Mouse (Mus musculus): ENCODE data around the gene Prpf31.
"Not testable (repeated sequence)": the region's sequence is repeated elsewhere in the genome, so short reads cannot be mapped to it uniquely, and the experiment has no call there.

The Prpf31 gene

GRCm38 (mm10) chr7:3629543-3630477 lies at the start of gene Prpf31, which contains the start of gene Tfpt:
Gene Prpf31, plus strand, starts transcription at chr7:3629985.
Gene Tfpt, minus strand, starts transcription at chr7:3629929.
- DNase-seq (ENCODE audit: low read depth, low spot score): peak; percentile 97

- no peak for DNase-seq (ENCODE audit: low read depth, low spot score)
Observed at GRCm38 (mm10) chr7:3580029-3580428, 49.8 kb upstream of the Prpf31 start.

GRCm38 (mm10) chr7:3585763-3586162 lies 44.0 kb upstream of the Prpf31 start:
- DNase-seq (ENCODE audit: low read depth, low spot score): no peak

DNA sequence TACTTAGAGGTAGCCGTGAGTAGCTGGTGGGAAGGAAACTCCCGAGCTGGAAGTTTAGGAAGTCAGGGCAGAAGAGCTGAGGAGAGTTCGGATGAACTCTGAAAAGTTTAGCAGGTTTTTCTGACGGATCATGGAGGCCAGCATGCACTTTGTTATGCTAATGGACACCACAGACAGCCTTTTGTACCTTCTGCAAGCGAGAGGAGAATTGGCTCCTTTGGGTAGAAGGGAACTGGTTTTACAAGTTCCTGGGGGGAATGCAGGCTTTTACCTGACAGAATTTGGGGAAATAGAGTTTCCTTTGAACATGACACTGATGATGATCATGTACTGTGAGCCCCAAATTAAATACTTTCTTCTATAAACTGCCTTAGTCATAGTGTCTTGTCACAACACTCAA lies 43.5 kb upstream of the Prpf31 start:
- peak; percentile 89 for DNase-seq (ENCODE audit: low read depth, low spot score)

DNA sequence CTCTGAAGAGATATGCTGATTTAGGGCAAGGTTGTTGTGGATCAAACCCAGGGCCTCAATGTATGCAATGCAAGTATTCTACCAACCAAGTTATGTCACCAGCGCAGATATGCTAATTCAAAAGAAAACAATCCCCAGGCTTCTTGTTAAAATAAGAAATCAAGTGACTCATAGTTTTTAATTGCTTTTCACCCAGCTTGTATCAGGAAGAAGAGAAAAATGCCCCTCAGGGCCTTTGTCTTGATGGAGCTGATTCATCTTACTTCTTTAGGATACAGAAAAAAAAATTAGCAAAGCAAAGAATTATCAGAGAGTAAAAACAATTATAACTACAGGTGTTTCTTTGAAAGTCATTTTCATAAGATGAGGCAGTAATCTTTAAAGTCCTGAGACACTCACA lies 42.5 kb upstream of the Prpf31 start:
- no peak for DNase-seq (ENCODE audit: low read depth, low spot score)

GRCm38 (mm10) chr7:3590550-3590949 lies 39.2 kb upstream of the Prpf31 start:
- DNase-seq (ENCODE audit: low read depth, low spot score): no peak

DNA sequence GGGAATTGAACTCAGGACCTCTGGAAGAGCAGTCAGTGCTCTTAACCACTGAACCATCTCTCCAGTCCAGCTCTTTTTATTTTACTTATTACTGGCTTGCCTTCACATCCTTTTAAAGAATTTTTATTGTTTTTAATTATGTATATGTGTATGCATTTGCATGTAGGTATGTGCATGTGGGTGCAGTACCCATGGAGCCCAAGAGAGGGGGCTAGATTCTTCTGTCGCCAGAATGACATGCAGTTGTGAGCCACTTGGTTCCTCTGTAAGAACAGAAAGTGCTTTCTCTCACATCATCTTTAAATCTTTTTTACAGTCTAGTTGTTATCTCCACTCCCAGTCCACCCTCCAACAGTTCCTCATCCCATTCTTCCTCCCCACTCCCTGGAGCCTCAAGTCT lies 38.3 kb upstream of the Prpf31 start:
- DNase-seq (ENCODE audit: low read depth, low spot score): peak; percentile 62

DNA sequence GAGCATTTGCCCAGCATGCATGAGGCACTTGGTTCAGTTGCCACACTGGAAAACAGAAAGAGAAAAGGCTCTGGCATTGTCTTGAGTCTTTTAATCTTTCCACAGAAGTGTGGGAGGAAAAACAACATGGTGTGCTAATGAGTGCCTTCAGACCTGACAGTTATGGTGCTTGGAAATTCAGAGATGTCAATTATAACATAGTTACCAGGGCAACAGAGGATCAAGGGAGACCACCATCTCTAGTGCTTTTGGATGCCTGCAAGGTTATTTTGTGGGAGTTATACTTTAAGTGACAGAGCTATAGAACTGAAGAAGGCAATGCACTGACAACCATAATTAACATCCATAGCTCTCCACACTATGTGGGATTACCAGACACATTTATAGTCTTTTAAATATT lies 35.9 kb upstream of the Prpf31 start:
- no peak for DNase-seq (ENCODE audit: low read depth, low spot score)

DNA sequence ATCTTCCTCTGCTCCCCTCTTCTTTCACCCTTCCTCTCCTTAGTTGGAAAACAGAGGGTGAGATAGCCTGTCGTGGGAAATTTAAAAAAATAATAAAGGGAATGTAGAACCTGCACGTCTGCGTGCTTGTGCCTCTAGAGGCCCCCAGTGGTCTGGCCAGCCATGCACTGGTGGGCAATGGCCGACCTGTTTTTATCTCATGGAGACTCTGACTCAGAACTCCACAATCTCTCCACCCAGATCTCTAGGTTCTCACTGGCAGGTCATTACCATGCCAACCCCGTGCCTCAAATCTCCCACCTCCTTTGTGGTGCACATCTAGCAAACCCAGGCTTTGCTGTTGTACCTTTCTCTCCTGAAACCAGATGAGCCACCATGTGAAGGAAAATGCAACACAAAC lies 35.1 kb upstream of the Prpf31 start:
- no peak for DNase-seq (ENCODE audit: low read depth, low spot score)

DNA sequence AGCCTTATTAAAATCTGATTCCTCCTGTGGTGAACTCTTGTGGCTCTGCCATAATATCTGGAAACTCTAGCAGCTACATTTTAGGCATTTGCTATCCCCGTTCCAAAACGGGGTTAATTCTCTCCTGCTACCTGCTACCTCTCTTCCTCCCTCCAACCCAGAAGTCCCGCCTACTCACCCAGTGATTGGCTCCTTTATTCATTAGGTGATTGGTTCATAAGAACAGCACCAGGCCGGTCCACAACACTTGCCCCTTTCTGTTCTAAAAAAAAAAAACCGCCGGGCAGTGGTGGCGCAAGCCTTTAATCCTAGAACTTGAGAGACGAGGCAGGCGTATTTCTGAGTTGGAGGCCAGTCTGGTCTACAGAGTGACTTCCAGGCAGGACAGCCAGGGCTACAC lies 34.6 kb upstream of the Prpf31 start:
- DNase-seq (ENCODE audit: low read depth, low spot score): peak; percentile 89

- not testable (repeated sequence) for DNase-seq (ENCODE audit: low read depth, low spot score)
Observed at GRCm38 (mm10) chr7:3597755-3598154, 32.0 kb upstream of the Prpf31 start.

DNA sequence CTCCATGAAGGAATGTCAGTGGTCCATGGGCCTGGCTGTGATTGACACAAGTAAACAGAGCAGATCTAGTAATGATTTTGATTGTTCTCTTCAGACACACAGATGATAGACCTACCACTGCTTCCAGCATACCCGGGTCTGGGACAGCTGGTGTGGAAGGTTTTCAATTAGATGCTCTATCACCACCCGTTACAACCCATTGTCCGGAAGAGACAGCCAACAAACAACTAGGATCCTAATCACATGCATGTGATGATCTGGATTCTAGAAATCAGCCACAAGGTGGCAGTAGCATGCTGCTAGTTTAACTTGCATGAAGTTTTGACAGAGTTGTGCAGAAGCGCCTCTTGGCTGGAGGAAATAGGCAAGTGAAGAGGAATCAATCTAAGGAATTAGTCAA lies 28.7 kb upstream of the Prpf31 start:
- peak; percentile 93 for DNase-seq (ENCODE audit: low read depth, low spot score)

GRCm38 (mm10) chr7:3606798-3607197 lies 23.0 kb upstream of the Prpf31 start:
- DNase-seq (ENCODE audit: low read depth, low spot score): peak; percentile 96

GRCm38 (mm10) chr7:3607391-3607790 lies 22.4 kb upstream of the Prpf31 start:
- DNase-seq (ENCODE audit: low read depth, low spot score): no peak

GRCm38 (mm10) chr7:3608668-3609067 lies 21.1 kb upstream of the Prpf31 start:
- no peak for DNase-seq (ENCODE audit: low read depth, low spot score)

- no peak for DNase-seq (ENCODE audit: low read depth, low spot score)
Observed at GRCm38 (mm10) chr7:3609082-3609481, 20.7 kb upstream of the Prpf31 start.

DNA sequence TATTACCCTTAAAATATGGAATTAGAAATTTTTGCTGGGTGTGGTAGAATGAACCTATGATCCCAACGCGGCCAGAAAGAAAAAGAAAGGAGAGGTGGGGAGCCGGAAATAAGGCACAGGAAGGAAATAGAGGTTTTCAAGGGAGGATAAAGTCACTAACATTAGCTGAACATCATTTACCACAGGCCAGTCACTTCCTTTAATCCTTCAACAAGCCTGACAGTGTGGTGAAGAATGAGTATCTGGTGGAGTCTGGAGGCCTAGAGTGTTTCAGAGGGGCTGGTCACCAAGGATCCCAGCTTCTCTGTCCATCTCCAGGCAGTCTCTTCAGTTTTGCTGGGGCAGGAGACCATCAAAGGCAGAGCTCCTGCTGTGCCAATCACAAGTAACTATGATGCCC lies 19.3 kb upstream of the Prpf31 start:
- DNase-seq (ENCODE audit: low read depth, low spot score): no peak

- DNase-seq (ENCODE audit: low read depth, low spot score): peak; percentile 26
Observed at GRCm38 (mm10) chr7:3611006-3611405, 18.8 kb upstream of the Prpf31 start.

DNA sequence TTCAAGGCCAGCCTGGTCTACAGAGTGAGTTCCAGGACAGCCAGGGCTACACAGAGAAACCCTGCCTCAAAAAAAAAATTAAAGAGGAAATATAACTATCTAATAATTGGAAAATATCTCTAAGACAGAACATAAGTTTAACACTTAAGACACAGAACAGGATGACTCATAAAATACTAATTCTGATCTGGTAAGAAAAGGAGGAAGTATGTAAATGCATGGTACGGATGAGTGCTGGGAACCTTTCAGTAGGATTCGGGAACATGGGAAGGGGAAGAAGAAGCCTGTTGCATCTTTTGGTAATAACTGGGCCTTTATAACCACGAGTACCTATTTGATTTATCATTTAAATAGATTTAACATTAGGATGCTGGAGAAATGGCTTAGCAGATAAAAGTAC lies 15.8 kb upstream of the Prpf31 start:
- no peak for DNase-seq (ENCODE audit: low read depth, low spot score)

DNA sequence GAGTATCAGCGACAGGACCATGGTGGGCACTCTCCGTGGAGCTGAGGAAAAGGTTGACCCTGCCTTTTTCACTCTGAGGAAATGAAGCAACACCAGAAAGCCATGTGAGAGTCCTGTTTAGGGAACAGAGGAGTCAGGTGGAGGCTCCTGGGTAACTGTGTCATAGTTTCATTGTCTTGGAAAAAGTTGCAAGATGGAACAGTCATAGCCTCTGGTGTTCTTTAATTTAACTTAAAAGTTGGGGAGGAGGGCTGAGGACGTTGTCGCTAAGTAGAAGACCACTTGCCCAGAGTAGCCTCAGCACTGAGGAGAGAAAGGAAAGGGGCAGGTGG lies 13.8 kb upstream of the Prpf31 start, which contains the start of gene Oscar:
Oscar (minus strand) TSS at position 101 of the 332 bp plus-strand sequence.
- DNase-seq (ENCODE audit: low read depth, low spot score): no peak

DNA sequence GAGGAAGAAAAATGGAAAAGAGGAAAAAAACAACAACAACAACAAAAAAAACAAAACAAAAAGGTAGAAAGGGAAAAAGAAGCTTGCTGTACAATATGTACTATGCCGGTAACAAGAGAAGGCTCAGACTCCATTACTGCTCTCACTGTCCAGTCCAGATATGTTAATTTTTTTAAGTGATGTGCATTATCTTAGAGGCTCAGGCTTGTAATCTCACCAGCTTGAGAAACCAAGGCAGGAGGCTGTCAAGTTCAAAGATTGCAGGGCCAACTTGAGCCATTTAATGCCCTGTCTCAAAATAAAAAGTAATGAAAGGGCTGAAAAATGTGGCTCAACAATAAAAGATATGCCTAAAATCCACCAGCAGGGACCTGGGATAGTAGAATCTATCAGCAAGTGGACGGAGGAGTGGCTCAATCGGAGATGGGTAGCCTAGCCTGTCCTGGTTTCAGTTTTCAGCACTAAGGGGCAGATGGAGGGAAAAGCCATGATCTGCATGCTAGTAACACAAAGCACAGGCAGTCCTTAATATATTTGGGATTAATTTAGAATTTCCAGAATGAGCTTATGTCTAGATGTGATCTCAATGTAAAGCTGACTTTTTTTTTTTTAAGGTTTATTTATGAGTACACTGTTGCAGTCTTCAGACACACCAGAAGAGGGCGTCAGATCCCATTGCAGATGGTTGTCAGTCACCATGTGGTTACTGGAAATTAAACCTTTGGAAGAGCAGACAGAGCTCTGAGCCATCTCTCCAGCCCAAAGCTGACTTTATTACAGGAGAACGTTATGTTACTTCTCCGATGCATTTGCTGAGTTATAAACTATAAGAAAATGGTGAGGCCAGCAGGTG lies 13.2 kb upstream of the Prpf31 start:
- DNase-seq (ENCODE audit: low read depth, low spot score): no peak

GRCm38 (mm10) chr7:3617242-3617995 lies 12.4 kb upstream of the Prpf31 start, which contains the start of gene Ndufa3:
Gene Ndufa3, plus strand, starts transcription at chr7:3617373.
- peak; percentile 97 for DNase-seq (ENCODE audit: low read depth, low spot score)
